Mouse (Mus musculus) ES-Bruce4 (cell line): ENCODE results near the gene Foxc2. TPM values are rescaled to one million over a fixed set of nuclear protein-coding genes. Genes with fewer than 3 reads are reported as not detected.

Experiments used
- H3K27ac ChIP-seq: 2 replicates; pipeline ENCODE4 v1.5.1; 2012; ENCODE audit warnings: low read length, inconsistent platforms; ENCODE audit not compliant: insufficient read depth
- H3K27me3 ChIP-seq: 2 replicates; pipeline ENCODE4 v1.6.1; 2012; ENCODE audit warnings: mild to moderate bottlenecking, low read length, inconsistent platforms; ENCODE audit not compliant: control insufficient read depth, poor library complexity, insufficient read depth, severe bottlenecking
- H3K36me3 ChIP-seq: 2 replicates; pipeline ENCODE4 v1.6.1; 2012; ENCODE audit warnings: inconsistent platforms, mild to moderate bottlenecking, low read length, moderate library complexity; ENCODE audit not compliant: control insufficient read depth, poor library complexity, insufficient read depth, severe bottlenecking
- H3K4me1 ChIP-seq: one replicate; pipeline ENCODE4 v1.8.1; 2011; ENCODE audit warnings: low read length; ENCODE audit not compliant: control insufficient read depth, insufficient read depth
- H3K4me3 ChIP-seq: 2 replicates; pipeline ENCODE4 v1.5.1; 2011; ENCODE audit warnings: low read depth, mild to moderate bottlenecking, low read length
- H3K9ac ChIP-seq: 2 replicates; pipeline ENCODE4 v1.6.1; 2012; ENCODE audit warnings: low read depth, mild to moderate bottlenecking, inconsistent platforms; ENCODE audit not compliant: poor library complexity, severe bottlenecking
- H3K9me3 ChIP-seq: replicated peaks from 2 replicates; pipeline ENCODE4 v1.6.1; 2012; ENCODE audit warnings: mild to moderate bottlenecking, low read length, inconsistent platforms; ENCODE audit not compliant: control insufficient read depth, poor library complexity, insufficient read depth, severe bottlenecking
- CTCF ChIP-seq: IDR thresholded peaks from one replicate; pipeline ENCODE4 v1.8.1; 2011; ENCODE audit warnings: low read depth, low read length
- EP300 ChIP-seq: IDR thresholded peaks from 2 replicates; pipeline ENCODE4 v1.6.1; 2011; ENCODE audit warnings: low read depth, low read length; ENCODE audit not compliant: insufficient read depth
- POLR2A ChIP-seq: IDR thresholded peaks from one replicate; pipeline ENCODE4 v1.8.1; 2011; ENCODE audit warnings: low read length; ENCODE audit not compliant: insufficient read depth
- polyA plus RNA-seq: library from polyadenylated mRNA; stranded (reverse); fragments of >200 nt; gene quantifications from 2 replicates; pipeline ENCODE4 v1.2.4, GENCODE M21; 2011; ENCODE audit warnings: low read depth; ENCODE audit not compliant: missing spikeins, insufficient read depth, insufficient read length

The Foxc2 gene
- polyA plus RNA-seq, 1 experiment: not detected

DNA sequence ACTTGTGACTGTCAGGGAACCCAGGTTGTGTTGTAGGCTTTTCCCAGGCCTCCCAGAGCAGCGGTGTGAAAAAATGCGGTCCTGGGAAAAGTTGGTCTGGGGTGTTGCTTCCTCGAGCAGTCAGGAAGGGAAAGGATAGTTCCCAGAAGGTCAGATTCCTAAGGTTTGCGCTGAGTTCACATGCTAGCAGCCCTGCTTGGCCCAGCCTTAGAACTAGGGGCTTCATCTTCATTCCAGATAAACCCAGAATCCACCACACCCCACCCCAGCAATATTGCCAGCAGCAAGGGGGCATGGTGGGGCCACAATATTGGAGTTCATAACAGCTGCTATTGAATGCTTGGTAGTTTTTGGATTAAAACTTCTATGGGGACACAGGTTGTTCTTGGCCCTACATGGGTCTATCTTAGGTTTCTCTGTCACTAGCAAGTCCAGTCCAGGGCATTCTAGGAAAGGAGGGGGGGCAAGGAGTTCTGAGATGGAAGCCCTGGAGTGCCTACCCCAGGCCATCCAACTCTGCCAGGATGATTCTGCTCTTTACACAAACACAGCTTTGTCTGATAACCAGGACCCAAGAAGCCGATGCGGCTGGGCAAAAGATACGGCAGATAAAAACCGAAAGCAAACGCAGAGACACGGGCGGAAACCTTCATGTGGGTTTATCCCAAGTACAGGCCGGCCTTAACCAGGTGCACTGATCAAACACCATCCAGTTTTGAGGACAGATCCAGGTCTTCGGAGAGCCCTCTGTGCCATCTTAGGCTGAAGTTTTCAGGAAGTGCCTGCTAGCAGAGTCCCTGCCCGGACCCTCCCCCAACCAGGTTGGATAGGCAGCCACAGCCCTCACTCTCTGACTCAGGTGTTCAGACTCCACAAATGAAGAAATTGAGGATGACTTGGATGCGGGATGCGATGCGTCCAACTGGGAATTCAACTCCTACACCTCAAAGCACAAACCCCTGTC, 4.8 kb downstream of the Foxc2 start:
- H3K9ac ChIP-seq: no peak overlapping the region
- H3K27me3 ChIP-seq: peaks cover 46% of the 10 kb centered on the region
- H3K36me3 ChIP-seq: no peaks in the 10 kb centered on the region
- no peak overlapping the region for H3K27ac ChIP-seq
- TF ChIP-seq POLR2A: no peak
- TF ChIP-seq EP300: no peak
- no peak for TF ChIP-seq CTCF
- no peak overlapping the region for H3K4me3 ChIP-seq
- H3K4me1 ChIP-seq: peaks cover 2% of the 10 kb centered on the region
- H3K9me3 ChIP-seq: peaks cover 6% of the 10 kb centered on the region; the same call in 1 of the 2 replicates

GRCm38 (mm10) chr8:121121704-121122103, 5.7 kb downstream of the Foxc2 start:
- H3K9ac ChIP-seq: no peak overlapping the region
- TF ChIP-seq POLR2A (no peak), EP300 (no peak), CTCF (no peak)
- H3K36me3 ChIP-seq: no peaks in the 10 kb centered on the region
- peaks cover 44% of the 10 kb centered on the region for H3K27me3 ChIP-seq
- H3K4me3 ChIP-seq: no peak overlapping the region
- H3K27ac ChIP-seq: no peak overlapping the region
- H3K4me1 ChIP-seq: peaks cover 2% of the 10 kb centered on the region
- H3K9me3 ChIP-seq: peaks cover 6% of the 10 kb centered on the region; the same call in 1 of the 2 replicates

GRCm38 (mm10) chr8:121122368-121122767, 6.4 kb downstream of the Foxc2 start:
- no peak overlapping the region for H3K4me3 ChIP-seq
- H3K27me3 ChIP-seq: peaks cover 45% of the 10 kb centered on the region
- no peak overlapping the region for H3K27ac ChIP-seq
- H3K4me1 ChIP-seq: peaks cover 2% of the 10 kb centered on the region
- TF ChIP-seq CTCF (no peak), EP300 (no peak), POLR2A (no peak)
- H3K36me3 ChIP-seq: no peaks in the 10 kb centered on the region
- peaks cover 6% of the 10 kb centered on the region; the same call in 1 of the 2 replicates for H3K9me3 ChIP-seq
- no peak overlapping the region for H3K9ac ChIP-seq

DNA sequence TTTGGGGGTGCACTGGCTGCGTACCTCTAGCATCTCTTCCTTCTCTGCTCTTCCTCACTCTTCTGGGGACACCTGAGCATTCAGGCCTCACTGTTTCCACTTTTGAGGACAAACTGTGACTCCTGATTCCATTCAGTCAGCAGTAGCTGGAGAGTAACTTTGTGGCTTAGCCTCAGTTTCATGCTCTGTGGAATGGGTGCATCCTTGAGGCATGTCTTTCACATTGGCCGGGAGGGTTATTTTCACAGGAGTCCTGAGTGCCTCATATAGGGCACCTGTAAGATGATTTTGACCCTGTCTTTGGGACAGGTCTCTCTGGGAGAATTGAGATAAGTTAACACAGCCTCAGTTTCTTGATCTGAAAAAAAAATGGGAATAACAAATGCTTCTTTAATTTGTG, 7.1 kb downstream of the Foxc2 start:
- TF ChIP-seq CTCF (no peak), POLR2A (no peak), EP300 (no peak)
- no peak overlapping the region for H3K27ac ChIP-seq
- no peak overlapping the region for H3K4me3 ChIP-seq
- H3K27me3 ChIP-seq: peaks cover 45% of the 10 kb centered on the region
- H3K4me1 ChIP-seq: peaks cover 2% of the 10 kb centered on the region
- no peak overlapping the region for H3K9ac ChIP-seq
- peaks cover 6% of the 10 kb centered on the region; the same call in 1 of the 2 replicates for H3K9me3 ChIP-seq
- no peaks in the 10 kb centered on the region for H3K36me3 ChIP-seq

DNA sequence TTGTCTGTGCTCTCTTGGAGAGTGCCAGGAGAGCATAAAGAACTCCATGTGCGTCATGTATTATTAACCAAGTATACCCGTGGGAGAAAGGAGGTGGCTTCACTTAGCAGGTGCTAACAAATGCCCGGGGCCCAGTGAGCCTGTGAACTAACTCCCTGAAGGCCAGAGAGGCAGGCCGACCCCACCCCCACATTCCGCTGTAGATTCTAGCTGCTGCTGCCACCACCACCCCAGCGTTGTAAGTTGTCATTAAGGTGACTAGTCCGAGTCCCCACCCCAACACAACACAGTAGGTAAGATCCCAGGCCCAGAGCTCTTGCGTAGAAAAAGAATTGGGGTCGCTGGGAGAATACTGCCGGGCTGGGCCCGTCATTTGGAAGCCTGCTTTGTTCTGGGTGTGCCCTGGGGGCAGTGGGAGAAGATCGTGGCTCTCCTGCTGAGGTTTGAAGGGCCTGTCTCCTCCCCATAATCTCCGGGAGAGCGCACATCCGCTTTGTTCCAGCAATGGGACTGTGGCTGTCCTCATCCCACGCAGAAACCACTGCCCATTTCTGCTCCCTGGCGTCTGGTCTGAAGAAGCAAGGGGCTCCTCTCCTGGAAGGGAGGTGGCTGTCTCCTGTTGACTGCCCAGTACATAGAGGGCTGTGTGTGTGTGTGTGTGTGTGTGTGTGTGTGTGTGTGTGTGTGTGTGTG, 8.7 kb downstream of the Foxc2 start:
- Histone ChIP-seq H3K4me1 (peaks cover 2% of the 10 kb centered on the region), H3K27ac (no peak overlapping the region), H3K36me3 (no peaks in the 10 kb centered on the region), H3K27me3 (peaks cover 38% of the 10 kb centered on the region), H3K9me3 (peaks cover 6% of the 10 kb centered on the region; the same call in 1 of the 2 replicates), H3K9ac (no peak overlapping the region), H3K4me3 (no peak overlapping the region)
- TF ChIP-seq CTCF (no peak), POLR2A (no peak)
